Mouse (Mus musculus): ENCODE measurements around the gene Magi1.

GRCm38 (mm10) chr6:94203642-94204145, 80.0 kb downstream of the Magi1 start:
- TF ChIP-seq POLR2A (IDR thresholded peaks at IDR 0.05; ENCODE audit: insufficient read depth, low read depth, low read length) (no peak), CTCF (IDR thresholded peaks at IDR 0.05) (no peak), EP300 (IDR thresholded peaks at IDR 0.05; ENCODE audit: insufficient read depth, low read depth, low read length) (no peak)
